Mouse (Mus musculus): ENCODE results near the gene Rabac1. TPM values are rescaled to one million over a fixed set of nuclear protein-coding genes. Genes with fewer than 3 reads are reported as not detected.

Rabac1 gene
- polyA plus RNA-seq, 1 experiment from 2014 or later: 129 TPM

- no peaks in the 10 kb centered on the region for H3K4me1 ChIP-seq (ENCODE audit: control insufficient read depth, insufficient read depth, low read length)
- H3K9me3 ChIP-seq (ENCODE audit: control insufficient read depth, low read length): no peaks in the 10 kb centered on the region
- H3K9ac ChIP-seq (ENCODE audit: low read depth, low read length): no peak overlapping the region
- H3K4me2 ChIP-seq (replicated peaks; ENCODE audit: low read depth, low read length): no peak overlapping the region
- H3K36me3 ChIP-seq (ENCODE audit: control insufficient read depth, insufficient read depth, low read length): no peaks in the 10 kb centered on the region
- no peak overlapping the region for H3K27ac ChIP-seq (ENCODE audit: low read depth, low read length)
- WGBS: 81% methylated on average over 14 of the region's 14 CpGs
- H3K4me3 ChIP-seq (ENCODE audit: low read length): no peak overlapping the region
- ATAC-seq (ENCODE audit: low FRiP score, low TSS enrichment): no peak
- no peaks in the 10 kb centered on the region for H3K27me3 ChIP-seq (ENCODE audit: control insufficient read depth, insufficient read depth, low read length)
These were observed 15.4 kb upstream of the Rabac1 start for GRCm38 (mm10) chr7:24987941-24988340.

GRCm38 (mm10) chr7:24985799-24986198 lies 13.2 kb upstream of the Rabac1 start:
- no peak for ATAC-seq (ENCODE audit: low FRiP score, low TSS enrichment)
- H3K36me3 ChIP-seq (ENCODE audit: control insufficient read depth, insufficient read depth, low read length): no peaks in the 10 kb centered on the region
- no peak overlapping the region for H3K27ac ChIP-seq (ENCODE audit: low read depth, low read length)
- H3K4me1 ChIP-seq (ENCODE audit: control insufficient read depth, insufficient read depth, low read length): no peaks in the 10 kb centered on the region
- no peaks in the 10 kb centered on the region for H3K27me3 ChIP-seq (ENCODE audit: control insufficient read depth, insufficient read depth, low read length)
- 70% methylated on average over 5 of the region's 5 CpGs for WGBS
- H3K4me2 ChIP-seq (replicated peaks; ENCODE audit: low read depth, low read length): no peak overlapping the region
- no peaks in the 10 kb centered on the region for H3K9me3 ChIP-seq (ENCODE audit: control insufficient read depth, low read length)
- no peak overlapping the region for H3K9ac ChIP-seq (ENCODE audit: low read depth, low read length)
- no peak overlapping the region for H3K4me3 ChIP-seq (ENCODE audit: low read length)

GRCm38 (mm10) chr7:24984307-24984706 lies 11.8 kb upstream of the Rabac1 start:
- Histone ChIP-seq H3K36me3 (ENCODE audit: control insufficient read depth, insufficient read depth, low read length) (no peaks in the 10 kb centered on the region), H3K4me1 (ENCODE audit: control insufficient read depth, insufficient read depth, low read length) (no peaks in the 10 kb centered on the region), H3K4me2 (replicated peaks; ENCODE audit: low read depth, low read length) (no peak overlapping the region), H3K27ac (ENCODE audit: low read depth, low read length) (no peak overlapping the region), H3K9me3 (ENCODE audit: control insufficient read depth, low read length) (no peaks in the 10 kb centered on the region), H3K27me3 (ENCODE audit: control insufficient read depth, insufficient read depth, low read length) (no peaks in the 10 kb centered on the region), H3K4me3 (ENCODE audit: low read length) (no peak overlapping the region), H3K9ac (ENCODE audit: low read depth, low read length) (no peak overlapping the region)
- ATAC-seq (ENCODE audit: low FRiP score, low TSS enrichment): no peak
- WGBS: 88% methylated on average over 2 of the region's 2 CpGs

GRCm38 (mm10) chr7:24983396-24983795 lies 10.8 kb upstream of the Rabac1 start:
- Histone ChIP-seq H3K4me3 (ENCODE audit: low read length) (no peak overlapping the region), H3K36me3 (ENCODE audit: control insufficient read depth, insufficient read depth, low read length) (no peaks in the 10 kb centered on the region), H3K9ac (ENCODE audit: low read depth, low read length) (no peak overlapping the region), H3K27me3 (ENCODE audit: control insufficient read depth, insufficient read depth, low read length) (no peaks in the 10 kb centered on the region), H3K4me1 (ENCODE audit: control insufficient read depth, insufficient read depth, low read length) (no peaks in the 10 kb centered on the region), H3K27ac (ENCODE audit: low read depth, low read length) (no peak overlapping the region), H3K9me3 (ENCODE audit: control insufficient read depth, low read length) (no peaks in the 10 kb centered on the region), H3K4me2 (replicated peaks; ENCODE audit: low read depth, low read length) (no peak overlapping the region)
- no peak for ATAC-seq (ENCODE audit: low FRiP score, low TSS enrichment)
- 86% methylated on average over 5 of the region's 5 CpGs for WGBS

- Histone ChIP-seq H3K4me2 (replicated peaks; ENCODE audit: low read depth, low read length) (no peak overlapping the region), H3K4me1 (ENCODE audit: control insufficient read depth, insufficient read depth, low read length) (no peaks in the 10 kb centered on the region), H3K4me3 (ENCODE audit: low read length) (no peak overlapping the region), H3K27me3 (ENCODE audit: control insufficient read depth, insufficient read depth, low read length) (no peaks in the 10 kb centered on the region), H3K27ac (ENCODE audit: low read depth, low read length) (no peak overlapping the region), H3K36me3 (ENCODE audit: control insufficient read depth, insufficient read depth, low read length) (no peaks in the 10 kb centered on the region), H3K9ac (ENCODE audit: low read depth, low read length) (no peak overlapping the region), H3K9me3 (ENCODE audit: control insufficient read depth, low read length) (no peaks in the 10 kb centered on the region)
- 74% methylated on average over 7 of the region's 7 CpGs for WGBS
- no peak for ATAC-seq (ENCODE audit: low FRiP score, low TSS enrichment)
These were observed 7.9 kb upstream of the Rabac1 start for GRCm38 (mm10) chr7:24980439-24980838.

- no peak for ATAC-seq (ENCODE audit: low FRiP score, low TSS enrichment)
- Histone ChIP-seq H3K36me3 (ENCODE audit: control insufficient read depth, insufficient read depth, low read length) (no peaks in the 10 kb centered on the region), H3K27me3 (ENCODE audit: control insufficient read depth, insufficient read depth, low read length) (no peaks in the 10 kb centered on the region), H3K27ac (ENCODE audit: low read depth, low read length) (no peak overlapping the region), H3K4me3 (ENCODE audit: low read length) (no peak overlapping the region), H3K4me2 (replicated peaks; ENCODE audit: low read depth, low read length) (no peak overlapping the region), H3K4me1 (ENCODE audit: control insufficient read depth, insufficient read depth, low read length) (no peaks in the 10 kb centered on the region), H3K9me3 (ENCODE audit: control insufficient read depth, low read length) (no peaks in the 10 kb centered on the region), H3K9ac (ENCODE audit: low read depth, low read length) (no peak overlapping the region)
- WGBS: 82% methylated on average over 7 of the region's 7 CpGs
These were observed 6.2 kb upstream of the Rabac1 start for GRCm38 (mm10) chr7:24978781-24979180.

- no peaks in the 10 kb centered on the region for H3K27me3 ChIP-seq (ENCODE audit: control insufficient read depth, insufficient read depth, low read length)
- no peak overlapping the region for H3K27ac ChIP-seq (ENCODE audit: low read depth, low read length)
- H3K4me2 ChIP-seq (replicated peaks; ENCODE audit: low read depth, low read length): no peak overlapping the region
- no peaks in the 10 kb centered on the region for H3K36me3 ChIP-seq (ENCODE audit: control insufficient read depth, insufficient read depth, low read length)
- H3K4me1 ChIP-seq (ENCODE audit: control insufficient read depth, insufficient read depth, low read length): 0 out of 2 replicates have a peak, but pooled peaks cover 7% of the 10 kb centered on the region
- H3K9ac ChIP-seq (ENCODE audit: low read depth, low read length): no peak overlapping the region
- 29% methylated on average over 9 of the region's 9 CpGs for WGBS
- no peak for ATAC-seq (ENCODE audit: low FRiP score, low TSS enrichment)
- H3K4me3 ChIP-seq (ENCODE audit: low read length): no peak overlapping the region
- H3K9me3 ChIP-seq (ENCODE audit: control insufficient read depth, low read length): no peaks in the 10 kb centered on the region
These were observed 2.5 kb upstream of the Rabac1 start for GRCm38 (mm10) chr7:24974893-24975595.

- Histone ChIP-seq H3K4me2 (replicated peaks; ENCODE audit: low read depth, low read length) (no peak overlapping the region), H3K4me1 (ENCODE audit: control insufficient read depth, insufficient read depth, low read length) (0 out of 2 replicates have a peak, but pooled peaks cover 7% of the 10 kb centered on the region), H3K36me3 (ENCODE audit: control insufficient read depth, insufficient read depth, low read length) (no peaks in the 10 kb centered on the region), H3K27ac (ENCODE audit: low read depth, low read length) (no peak overlapping the region), H3K9me3 (ENCODE audit: control insufficient read depth, low read length) (no peaks in the 10 kb centered on the region), H3K4me3 (ENCODE audit: low read length) (no peak overlapping the region), H3K27me3 (ENCODE audit: control insufficient read depth, insufficient read depth, low read length) (no peaks in the 10 kb centered on the region), H3K9ac (ENCODE audit: low read depth, low read length) (no peak overlapping the region)
- WGBS: 39% methylated on average over 5 of the region's 5 CpGs
- ATAC-seq (ENCODE audit: low FRiP score, low TSS enrichment): no peak
These were observed 1.3 kb upstream of the Rabac1 start for GRCm38 (mm10) chr7:24973902-24974301.

GRCm38 (mm10) chr7:24973208-24973607 lies 654 bp upstream of the Rabac1 start:
- no peaks in the 10 kb centered on the region for H3K27me3 ChIP-seq (ENCODE audit: control insufficient read depth, insufficient read depth, low read length)
- H3K4me3 ChIP-seq (ENCODE audit: low read length): no peak overlapping the region
- no peak overlapping the region for H3K27ac ChIP-seq (ENCODE audit: low read depth, low read length)
- H3K4me2 ChIP-seq (replicated peaks; ENCODE audit: low read depth, low read length): no peak overlapping the region; the same call in 1 of the 2 replicates
- WGBS: 77% methylated on average over 4 of the region's 4 CpGs
- no peaks in the 10 kb centered on the region for H3K9me3 ChIP-seq (ENCODE audit: control insufficient read depth, low read length)
- ATAC-seq (ENCODE audit: low FRiP score, low TSS enrichment): no peak
- H3K4me1 ChIP-seq (ENCODE audit: control insufficient read depth, insufficient read depth, low read length): 0 out of 2 replicates have a peak, but pooled peaks cover 7% of the 10 kb centered on the region
- H3K36me3 ChIP-seq (ENCODE audit: control insufficient read depth, insufficient read depth, low read length): no peaks in the 10 kb centered on the region
- H3K9ac ChIP-seq (ENCODE audit: low read depth, low read length): no peak overlapping the region

Measured in kidney, embryonic 14.5 days (tissue).